ENCODE assay signal across 23 mouse cellular contexts in genomic region chr6:91795640-91796039, GRCm38 (mm10). TPM values are rescaled to one million over a fixed set of nuclear protein-coding genes. Genes with fewer than 3 reads are reported as not detected.
DNase-seq lines count a peak whose midpoint lies in the region; ATAC-seq and TF ChIP-seq lines count a peak whose summit lies in the region.
"Had no signal": no experiment of that assay in that cellular context is flagged by ENCODE, and none has a peak within 500 bp of the region (broad histone marks: within the 10 kb centered on the region; RNA-seq: fewer than 3 reads in every experiment).

No protein-coding gene starts in this region.

- no peak overlapping the region for H3K4me3 ChIP-seq in embryonic facial prominence, embryonic 13.5 days
- no peak overlapping the region for H3K4me3 ChIP-seq in embryonic facial prominence, embryonic 10.5 days
- peak overlapping the region; percentile 46 for H3K4me3 ChIP-seq in heart, embryonic 15.5 days
- H3K4me3 ChIP-seq in left cerebral cortex, adult 2 months = peak overlapping the region; percentile 17; the same call in 1 of the 2 replicates
- H3K4me3 ChIP-seq in forebrain, embryonic 10.5 days = no peak overlapping the region
- H3K4me3 ChIP-seq: embryonic facial prominence, embryonic 12.5 days; limb, embryonic 12.5 days; liver, embryonic 13.5 days; lung, embryonic 15.5 days; neural tube, embryonic 15.5 days had no signal

- no peak overlapping the region for H3K4me2 ChIP-seq in embryonic facial prominence, embryonic 13.5 days
- peak overlapping the region; percentile 59 for H3K4me2 ChIP-seq in heart, embryonic 15.5 days
- H3K4me2 ChIP-seq: embryonic facial prominence, embryonic 12.5 days; limb, embryonic 12.5 days; liver, embryonic 13.5 days; lung, embryonic 15.5 days; midbrain, embryonic 11.5 days; neural tube, embryonic 15.5 days had no signal

- ATAC-seq in embryonic facial prominence, embryonic 13.5 days (ENCODE audit: insufficient number of reproducible peaks, insufficient read depth, low FRiP score, low TSS enrichment, low read depth) = no peak
- ATAC-seq in heart, embryonic 15.5 days (replicated peaks; ENCODE audit: insufficient number of reproducible peaks, insufficient read depth, low FRiP score, low read depth) = no peak; the same call in 1 of the 2 replicates
- ATAC-seq: CD4-positive, CD25-positive, alpha-beta regulatory T cell, adult 4 months; forebrain, postnatal 0 days; inflammation-experienced regulatory T-cells, adult 6 months had no signal

- no peak overlapping the region for H3K27ac ChIP-seq in embryonic facial prominence, embryonic 13.5 days
- H3K27ac ChIP-seq in embryonic facial prominence, embryonic 10.5 days (replicated peaks) = no peak overlapping the region
- peak overlapping the region; percentile 72 for H3K27ac ChIP-seq in heart, embryonic 15.5 days
- H3K27ac ChIP-seq in left cerebral cortex, adult 2 months = no peak overlapping the region
- no peak overlapping the region for H3K27ac ChIP-seq in forebrain, embryonic 10.5 days
- H3K27ac ChIP-seq: embryonic facial prominence, embryonic 12.5 days; limb, embryonic 12.5 days; liver, embryonic 13.5 days; lung, embryonic 15.5 days; macrophage; neural tube, embryonic 15.5 days had no signal

- intact Hi-C loops in left cerebral cortex, adult 2 months (cut with DNase I) = no loop called here

- H3K36me3 ChIP-seq in embryonic facial prominence, embryonic 13.5 days = no peaks in the 10 kb centered on the region
- H3K36me3 ChIP-seq in embryonic facial prominence, embryonic 10.5 days (replicated peaks) = no peaks in the 10 kb centered on the region
- no peaks in the 10 kb centered on the region for H3K36me3 ChIP-seq in heart, embryonic 15.5 days
- no peaks in the 10 kb centered on the region for H3K36me3 ChIP-seq in forebrain, embryonic 10.5 days (replicated peaks)
- H3K36me3 ChIP-seq: embryonic facial prominence, embryonic 12.5 days; G1E; limb, embryonic 12.5 days; liver, embryonic 13.5 days; lung, embryonic 15.5 days; neural tube, embryonic 15.5 days had no signal

- H3K27me3 ChIP-seq in embryonic facial prominence, embryonic 13.5 days = no peaks in the 10 kb centered on the region
- no peaks in the 10 kb centered on the region for H3K27me3 ChIP-seq in embryonic facial prominence, embryonic 10.5 days (replicated peaks; ENCODE audit: low read depth, poor library complexity, severe bottlenecking)
- 0 out of 2 replicates have a peak, but pooled peaks cover 5% of the 10 kb centered on the region for H3K27me3 ChIP-seq in heart, embryonic 15.5 days
- H3K27me3 ChIP-seq in forebrain, embryonic 10.5 days (ENCODE audit: poor library complexity, severe bottlenecking) = no peaks in the 10 kb centered on the region
- H3K27me3 ChIP-seq: embryonic facial prominence, embryonic 12.5 days; limb, embryonic 12.5 days; liver, embryonic 13.5 days; lung, embryonic 15.5 days; neural tube, embryonic 15.5 days had no signal

- peak overlapping the region; percentile 27; the same call in 1 of the 2 replicates for H3K9ac ChIP-seq in embryonic facial prominence, embryonic 13.5 days
- peak overlapping the region; percentile 50 for H3K9ac ChIP-seq in heart, embryonic 15.5 days
- H3K9ac ChIP-seq: embryonic facial prominence, embryonic 12.5 days; forebrain, postnatal 0 days; limb, embryonic 12.5 days; liver, embryonic 13.5 days; lung, embryonic 15.5 days; neural tube, embryonic 15.5 days had no signal

- 41% methylated on average over 3 of the region's 3 CpGs for whole genome bisulfite sequencing in embryonic facial prominence, embryonic 13.5 days
- WGBS in embryonic facial prominence, embryonic 10.5 days = 56% methylated on average over 3 of the region's 3 CpGs
- WGBS in heart, embryonic 15.5 days = 37% methylated on average over 3 of the region's 3 CpGs
- 63% methylated on average over 3 of the region's 3 CpGs for WGBS in forebrain, embryonic 10.5 days

- DNase-seq in embryonic facial prominence, embryonic 10.5 days (ENCODE audit: low spot score) = no peak
- no peak for DNase-seq in heart, postnatal 4 days
- no peak for DNase-seq in left cerebral cortex, adult 2 months (ENCODE audit: extremely low spot score in 1 of 2, low spot score in 2 of 2)
- DNase-seq in left cerebral cortex, adult 11 months (ENCODE audit: low spot score) = no peak
- no peak for DNase-seq in layer of hippocampus, adult 9-11 months
- DNase-seq in forebrain, embryonic 10.5 days (ENCODE audit: extremely low spot score, low spot score) = no peak
- DNase-seq: adrenal gland, postnatal 36 days; cerebellum, adult 2 months; forebrain, postnatal 0 days; liver, embryonic 13.5 days had no signal

- TF ChIP-seq CTCF in left cerebral cortex, adult 2 months (IDR thresholded peaks at IDR 0.05) = no peak

- H3K9me3 ChIP-seq in embryonic facial prominence, embryonic 13.5 days = no peaks in the 10 kb centered on the region
- H3K9me3 ChIP-seq in embryonic facial prominence, embryonic 10.5 days = no peaks in the 10 kb centered on the region
- H3K9me3 ChIP-seq in heart, embryonic 15.5 days (replicated peaks) = no peaks in the 10 kb centered on the region
- H3K9me3 ChIP-seq in forebrain, embryonic 10.5 days = no peaks in the 10 kb centered on the region
- H3K9me3 ChIP-seq: embryonic facial prominence, embryonic 12.5 days; G1E; limb, embryonic 12.5 days; liver, embryonic 13.5 days; lung, embryonic 15.5 days; neural tube, embryonic 15.5 days had no signal

- H3K4me1 ChIP-seq in embryonic facial prominence, embryonic 13.5 days = peaks cover 18% of the 10 kb centered on the region
- H3K4me1 ChIP-seq in embryonic facial prominence, embryonic 10.5 days = peaks cover 34% of the 10 kb centered on the region
- peaks cover 73% of the 10 kb centered on the region for H3K4me1 ChIP-seq in heart, embryonic 15.5 days (replicated peaks)
- peaks cover 20% of the 10 kb centered on the region for H3K4me1 ChIP-seq in forebrain, embryonic 10.5 days
- H3K4me1 ChIP-seq: liver, embryonic 13.5 days; lung, embryonic 15.5 days had no signal

RNA-seq across cellular contexts. Expression of gene Grip2, which starts 31.4 kb away (rescaled TPM):
- polyA plus RNA-seq in embryonic facial prominence, embryonic 13.5 days (2015; fragmentation: Nextera tagmentation; extraction: Ambion mirVana) = 0.55 and 0.69 TPM in 2 replicates
- polyA plus RNA-seq in embryonic facial prominence, embryonic 10.5 days (2016; fragmentation: Nextera tagmentation; extraction: Ambion mirVana) = 0.14 and 0.29 TPM in 2 replicates
- polyA plus RNA-seq in heart, embryonic 15.5 days (2015; fragmentation: Nextera tagmentation; extraction: Ambion mirVana) = 7.9 and 9.6 TPM in 2 replicates
- 10 to 100 TPM; 18.8 to 19.6 TPM for total RNA-seq in heart, postnatal 4 days (2021)
- 10 to 100 TPM; 16.2 to 17.3 TPM for total RNA-seq in left cerebral cortex, adult 2 months (2021)
- 0.32 and 0.46 TPM in 2 replicates for polyA plus RNA-seq in forebrain, embryonic 10.5 days (2016; fragmentation: Nextera tagmentation; extraction: Ambion mirVana)
- total RNA-seq: common myeloid progenitor, adult 5-6 weeks; monocyte, adult 5-6 weeks had no signal
- polyA plus RNA-seq: G1E, macrophage had no signal

Comparison
In these comparisons a context has a peak if more than half of its experiments do, and no peak if none do; other contexts are left out.
1. H3K4me3 ChIP-seq: peak in heart, embryonic 15.5 days (single experiment) and left cerebral cortex, adult 2 months (single experiment); none in embryonic facial prominence, embryonic 13.5 days (single experiment), embryonic facial prominence, embryonic 10.5 days (single experiment) and forebrain, embryonic 10.5 days (single experiment).